Mouse (Mus musculus) duodenum, adult 2 months (tissue): ENCODE measurements around the gene 1700003E16Rik. TPM values are rescaled to one million over a fixed set of nuclear protein-coding genes. Genes with fewer than 3 reads are reported as not detected.

ENCODE experiments used
- polyA plus RNA-seq: library from polyadenylated mRNA; depleted of rRNA; stranded (reverse); fragments of >200 nt; gene quantifications from 2 replicates; pipeline ENCODE4 v1.2.3, GENCODE M21; 2012; ENCODE audit warnings: low replicate concordance; rRNA removed

The 1700003E16Rik gene
- 0.15 and 0.22 TPM in 2 replicates for polyA plus RNA-seq

DNA sequence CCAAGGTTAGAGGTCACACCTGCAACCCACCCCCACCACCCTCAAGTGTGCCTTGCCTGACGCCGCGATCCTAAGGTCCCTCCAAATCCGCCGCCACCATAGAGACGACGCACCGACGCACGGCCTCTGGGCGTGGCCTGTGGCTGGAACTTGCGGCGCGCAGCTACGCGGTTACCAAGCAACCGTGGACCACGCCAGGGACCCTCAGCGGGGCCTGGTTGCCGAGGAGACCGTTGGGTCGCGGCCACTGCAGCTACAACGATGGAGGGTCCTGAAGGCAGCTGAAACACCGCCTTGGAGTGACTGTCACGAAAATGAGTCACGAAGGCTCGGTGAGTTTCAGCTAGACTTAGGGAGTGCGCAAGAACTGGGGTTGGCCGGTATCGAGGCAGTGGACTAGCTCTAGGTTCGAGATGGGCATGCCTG, at the start of gene 1700003E16Rik, which contains the start of gene Wdr54:
Gene 1700003E16Rik (plus strand): TSS at position 146 of the 426 bp plus-strand sequence.
Gene Wdr54 (minus strand): TSS at position 139 of the 426 bp plus-strand sequence.

DNA sequence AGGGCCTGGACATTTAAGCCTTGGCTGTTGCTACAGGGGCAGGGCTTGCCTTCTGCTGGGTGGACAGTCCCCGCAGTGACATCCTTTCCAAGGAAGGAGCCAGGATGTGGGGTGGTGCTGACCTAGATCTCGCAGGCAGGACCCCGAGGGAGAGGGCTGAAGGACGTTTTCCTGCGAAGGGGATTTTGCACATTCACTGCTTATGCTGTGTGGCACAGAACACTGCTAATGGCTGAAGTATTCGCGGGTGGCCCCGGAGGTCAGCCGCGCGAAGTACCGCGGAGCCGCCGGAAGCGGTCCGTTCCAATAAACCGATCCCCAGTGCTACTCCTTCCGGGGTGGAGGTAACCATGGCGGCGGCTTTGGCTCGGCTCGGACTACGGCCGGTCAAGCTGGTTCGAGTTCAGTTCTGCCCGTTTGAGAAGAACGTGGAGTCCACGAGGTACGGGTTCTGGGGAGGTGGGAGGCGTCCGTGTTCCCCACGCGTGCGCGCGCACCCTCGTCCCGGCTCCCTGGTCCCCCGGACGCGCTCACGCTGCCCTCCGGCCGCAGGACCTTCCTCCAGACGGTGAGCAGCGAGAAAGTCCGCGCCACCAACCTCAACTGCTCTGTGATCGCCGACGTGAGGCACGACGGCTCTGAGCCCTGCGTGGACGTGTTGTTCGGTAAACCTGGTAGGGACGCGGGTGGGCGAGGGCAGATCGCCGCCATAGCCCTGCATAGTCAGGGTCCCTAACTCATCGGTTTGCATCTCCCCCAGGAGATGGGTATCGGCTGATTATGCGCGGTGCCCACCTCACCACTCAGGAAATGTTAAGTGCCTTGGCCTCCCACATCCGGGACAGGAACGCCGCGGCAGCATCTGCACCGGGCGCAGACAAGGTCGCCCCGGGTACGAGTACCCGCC, 47.2 kb upstream of the 1700003E16Rik start, which contains the start of gene Mrpl53:
Gene Mrpl53 (plus strand): TSS at position 279 of the 907 bp plus-strand sequence.

DNA sequence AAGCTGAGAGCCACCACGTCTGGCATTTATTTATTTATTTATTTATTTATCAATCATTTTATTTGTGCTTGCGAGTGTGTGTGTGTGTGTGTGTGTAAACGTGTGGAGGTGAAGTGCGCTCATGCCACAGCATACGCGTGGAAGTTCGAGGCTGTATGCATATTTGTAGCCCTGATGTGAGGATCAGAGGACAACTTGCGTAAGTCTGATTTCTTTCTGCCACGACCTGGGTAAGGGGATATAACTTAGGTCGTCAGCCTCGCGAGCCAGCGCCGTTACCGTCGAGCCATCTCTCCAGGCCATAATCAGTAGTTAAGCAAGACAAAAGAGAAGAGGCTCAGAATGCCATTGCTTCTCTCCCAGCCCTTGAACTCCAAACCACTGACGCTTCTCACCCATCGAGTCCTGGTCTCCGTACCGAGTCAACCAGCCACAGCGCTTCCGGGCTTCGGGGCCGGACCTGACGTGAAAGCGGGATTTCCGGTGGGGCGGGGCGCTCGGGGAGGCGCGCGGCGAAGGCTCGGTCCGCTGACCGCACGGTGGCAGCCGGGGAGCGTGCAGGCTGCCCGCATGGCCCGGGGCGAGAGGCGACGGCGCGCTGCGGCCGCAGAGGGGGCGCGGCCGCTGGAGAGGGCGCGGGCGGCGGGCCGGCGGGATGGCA, 41.1 kb upstream of the 1700003E16Rik start, which contains the start of gene Mogs:
Gene Mogs (plus strand): TSS at position 486 of the 661 bp plus-strand sequence.

DNA sequence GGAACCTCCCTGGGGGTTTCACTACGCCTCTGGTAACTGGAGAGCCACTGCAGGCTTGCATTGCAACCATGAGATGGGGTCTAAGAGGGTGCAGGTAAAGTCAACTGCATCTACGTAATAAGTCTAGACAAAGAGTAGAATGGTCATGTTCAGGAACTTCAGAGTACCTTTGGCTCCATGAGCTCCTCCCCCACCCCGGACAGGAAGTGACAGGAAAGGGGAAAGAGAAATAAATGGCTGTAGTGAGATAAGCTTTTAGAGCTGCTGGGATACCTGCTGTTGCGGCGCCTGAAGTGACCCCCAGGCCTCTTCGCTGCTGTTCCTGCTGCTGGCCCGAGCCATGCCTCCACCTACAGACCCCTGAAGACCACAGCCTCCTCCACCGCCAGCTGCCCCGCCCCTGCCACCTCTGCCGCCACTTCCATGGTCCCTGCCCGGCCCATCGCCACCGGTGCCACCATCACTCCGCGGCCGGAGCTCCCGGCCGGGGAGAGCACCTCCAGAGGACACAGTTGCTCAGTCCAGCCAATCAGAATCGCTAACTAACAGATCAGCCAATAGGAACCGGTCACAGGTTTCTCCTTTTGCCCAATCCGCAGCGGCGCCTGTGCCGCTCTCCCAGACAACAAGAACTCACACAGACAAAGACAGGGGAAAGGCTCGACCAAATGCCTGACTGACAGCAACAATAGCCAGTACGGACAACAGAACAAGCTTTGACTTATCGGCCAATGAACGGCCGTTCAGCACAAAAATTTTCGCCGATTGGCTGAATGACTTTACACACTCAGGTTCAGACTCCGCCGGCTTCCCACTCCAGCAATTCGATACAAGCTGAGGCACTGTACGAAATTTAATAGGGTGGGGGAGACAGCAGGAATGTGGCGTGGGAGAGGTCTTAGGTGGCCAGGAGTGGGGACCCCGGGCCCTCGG, 35.0 kb upstream of the 1700003E16Rik start, which contains the start of gene Wbp1:
Gene Wbp1 (minus strand): TSS at position 630 of the 933 bp plus-strand sequence.

DNA sequence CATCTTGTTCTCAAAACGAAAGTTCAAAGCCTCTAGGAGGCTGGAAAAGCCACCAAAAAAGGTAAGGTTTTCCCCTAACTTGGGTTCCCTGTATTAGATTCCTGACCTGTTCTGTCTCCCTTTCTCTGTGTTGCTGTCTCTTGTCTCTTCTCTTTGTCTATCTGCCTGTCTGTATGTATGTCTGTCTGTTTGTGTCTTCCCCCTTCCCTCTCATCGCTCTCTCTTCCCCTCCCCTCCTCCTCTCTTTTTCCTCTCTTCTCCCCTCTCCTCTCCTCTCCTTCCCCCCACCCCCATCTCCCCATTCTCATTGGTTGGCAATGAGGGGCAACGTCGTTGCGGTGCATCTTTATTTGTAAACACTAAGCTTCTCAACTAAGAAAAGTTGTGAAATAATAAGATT, 30.9 kb upstream of the 1700003E16Rik start, which contains the start of gene Ino80b:
Gene Ino80b (minus strand): TSS at position 101 of the 400 bp plus-strand sequence.

DNA sequence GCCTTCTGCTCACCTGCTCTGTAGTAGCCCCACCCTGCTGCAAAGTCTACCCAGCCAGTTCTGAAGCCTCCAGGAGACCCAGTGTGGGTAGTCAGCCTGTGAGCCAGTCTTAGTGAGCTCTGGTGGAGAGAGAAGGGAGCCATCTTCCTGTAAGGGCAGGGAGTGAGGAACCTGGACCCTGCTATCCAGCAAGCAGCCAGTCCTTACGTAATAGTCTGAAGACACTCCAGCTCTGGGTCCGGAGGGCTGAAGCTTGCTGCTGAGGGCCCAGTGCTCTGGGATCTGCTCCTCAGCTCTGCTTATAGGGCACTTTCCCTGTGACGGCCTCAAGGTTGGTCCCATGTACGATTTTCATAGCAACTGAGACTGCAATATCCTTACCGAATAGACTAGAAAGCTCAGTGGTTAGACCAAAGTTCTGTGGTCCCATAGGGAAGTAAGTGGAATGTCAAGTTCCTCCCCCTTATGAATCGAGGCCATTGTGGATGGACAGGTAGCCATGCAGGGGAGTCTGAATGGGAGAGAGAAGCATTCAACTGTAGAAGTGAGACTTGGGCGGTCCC, 21.2 kb upstream of the 1700003E16Rik start, which contains the start of gene Rtkn:
Gene Rtkn (plus strand): TSS at position 513 of the 563 bp plus-strand sequence.

DNA sequence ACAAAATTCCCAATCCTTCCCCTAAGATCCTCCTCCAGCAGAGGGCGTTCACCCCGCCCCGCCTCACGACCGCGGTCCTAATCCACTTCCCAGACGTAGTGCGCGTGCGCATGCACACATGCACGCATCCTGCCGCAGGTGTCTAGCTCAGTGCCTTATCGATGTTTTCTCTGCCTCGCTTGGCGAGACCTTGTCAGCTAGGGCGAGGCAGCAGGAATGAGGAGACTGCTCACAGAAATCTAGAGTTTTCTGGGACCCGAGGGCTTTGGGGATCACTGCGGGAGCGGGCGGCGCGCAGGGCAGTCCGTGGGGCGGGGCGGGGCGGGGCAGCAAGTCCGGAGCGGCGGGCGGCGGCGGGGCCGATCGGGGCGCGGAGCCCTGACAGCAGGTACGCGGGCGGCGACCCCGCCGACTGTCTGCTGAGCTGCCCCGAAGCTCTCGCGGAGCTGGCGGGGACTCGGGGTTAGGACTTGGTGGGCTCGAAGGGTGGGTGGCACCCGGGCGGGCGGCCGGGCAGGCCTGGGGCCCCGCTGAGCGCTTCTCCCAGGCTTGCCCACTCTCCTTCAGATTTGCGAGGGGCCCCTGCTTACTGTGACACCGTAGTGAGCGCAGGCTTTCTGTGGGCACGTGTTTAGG, 9.5 kb downstream of the 1700003E16Rik start, which contains the start of gene Dctn1:
Gene Dctn1 (plus strand): TSS at position 314 of the 636 bp plus-strand sequence.

Other genes starting within 250 kb of the 1700003E16Rik start
- gene Sema4f, start 216.6 kb upstream of the 1700003E16Rik start, polyA plus RNA-seq, result 0.37 and 0.41 TPM in 2 replicates
- 0.46 TPM in 1 of 2 replicates, not detected in the other for gene M1ap, start 209.5 kb upstream of the 1700003E16Rik start, polyA plus RNA-seq
- gene Dok1, start 122.9 kb upstream of the 1700003E16Rik start, polyA plus RNA-seq, result 5.2 and 5.9 TPM in 2 replicates
- 0.98 and 1.3 TPM in 2 replicates for gene Loxl3, start 122.2 kb upstream of the 1700003E16Rik start, polyA plus RNA-seq
- 823 and 950 TPM in 2 replicates for gene Aup1, start 101.9 kb upstream of the 1700003E16Rik start, polyA plus RNA-seq
- 24.9 and 33.2 TPM in 2 replicates for gene Htra2, start 101.1 kb upstream of the 1700003E16Rik start, polyA plus RNA-seq
- 38.3 and 46.4 TPM in 2 replicates for gene Dqx1, start 98.6 kb upstream of the 1700003E16Rik start, polyA plus RNA-seq
- gene Tlx2, start 86.1 kb upstream of the 1700003E16Rik start, polyA plus RNA-seq, result 6.0 and 9.6 TPM in 2 replicates
- 6.3 and 8.7 TPM in 2 replicates for gene Pcgf1, start 78.5 kb upstream of the 1700003E16Rik start, polyA plus RNA-seq
- 1.1 and 1.3 TPM in 2 replicates for gene Lbx2, start 70.0 kb upstream of the 1700003E16Rik start, polyA plus RNA-seq
- gene Ccdc142, start 54.8 kb upstream of the 1700003E16Rik start, polyA plus RNA-seq, result 10.7 and 21.4 TPM in 2 replicates
- gene Gm42688, start 54.8 kb upstream of the 1700003E16Rik start, polyA plus RNA-seq, result 5.3 and 7.2 TPM in 2 replicates
- gene Mrpl53, start 47.4 kb upstream of the 1700003E16Rik start, polyA plus RNA-seq, result 55.7 and 58.1 TPM in 2 replicates
- gene Mogs, start 40.9 kb upstream of the 1700003E16Rik start, polyA plus RNA-seq, result 51.8 and 63.1 TPM in 2 replicates
- 246 and 297 TPM in 2 replicates for gene Wbp1, start 34.8 kb upstream of the 1700003E16Rik start, polyA plus RNA-seq
- 48.4 and 118 TPM in 2 replicates for gene Ino80b, start 31.0 kb upstream of the 1700003E16Rik start, polyA plus RNA-seq
- gene Rtkn, start 20.9 kb upstream of the 1700003E16Rik start, polyA plus RNA-seq, result 115 and 204 TPM in 2 replicates
- gene Wdr54, start within 50 bp of the 1700003E16Rik start, polyA plus RNA-seq, result 1.0 and 1.3 TPM in 2 replicates
- 119 and 175 TPM in 2 replicates for gene Dctn1, start 9.5 kb downstream of the 1700003E16Rik start, polyA plus RNA-seq
- gene Slc4a5, start 63.4 kb downstream of the 1700003E16Rik start, polyA plus RNA-seq, result 31.0 and 32.6 TPM in 2 replicates
- gene Mthfd2, start 169.5 kb downstream of the 1700003E16Rik start, polyA plus RNA-seq, result 1.2 and 4.1 TPM in 2 replicates
- gene Mob1a, start 169.6 kb downstream of the 1700003E16Rik start, polyA plus RNA-seq, result 14.7 and 20.9 TPM in 2 replicates
- gene Bola3, start 192.7 kb downstream of the 1700003E16Rik start, polyA plus RNA-seq, result 11.9 and 186 TPM in 2 replicates